Mouse (Mus musculus): ENCODE data around the gene Sphk2. TPM values are rescaled to one million over a fixed set of nuclear protein-coding genes. Genes with fewer than 3 reads are reported as not detected.
"Not testable (repeated sequence)": the region's sequence is repeated elsewhere in the genome, so short reads cannot be mapped to it uniquely, and the experiment has no call there.

Gene Sphk2
- polyA plus RNA-seq, 1 experiment = 88.1 TPM

DNA sequence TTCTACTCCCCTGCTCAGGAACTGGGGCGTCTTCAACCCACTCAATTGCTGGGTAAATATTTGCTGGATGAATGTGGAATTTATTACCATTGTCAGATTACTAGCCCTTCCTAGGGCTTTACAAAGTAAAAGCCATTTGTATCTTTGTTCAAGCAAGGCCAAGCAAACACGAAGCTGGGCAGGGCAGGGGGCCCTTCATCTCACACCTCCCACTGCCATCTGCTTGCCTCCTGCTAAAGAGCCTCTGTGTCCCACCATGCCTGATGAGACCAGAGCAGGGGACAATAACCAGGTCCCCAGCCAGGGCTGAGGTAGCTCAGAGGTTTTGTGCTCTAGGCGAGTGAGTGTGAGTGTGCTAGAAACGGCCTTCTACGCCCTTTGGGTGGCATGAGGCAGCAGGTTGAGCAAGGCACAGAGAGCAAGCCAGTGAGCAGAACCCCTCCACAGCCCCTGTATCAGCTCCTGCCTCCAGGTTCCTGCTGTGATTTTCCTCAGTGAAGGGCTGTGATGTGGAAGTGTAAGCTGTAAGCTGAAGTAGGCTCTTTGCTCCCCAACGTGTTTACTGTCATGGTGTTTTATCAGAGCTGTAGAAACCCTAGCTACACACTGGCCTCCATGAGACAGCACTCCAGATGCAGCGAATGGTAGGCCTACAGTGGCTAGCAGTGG is 40.0 kb downstream of the Sphk2 start:
- peaks cover 17% of the 10 kb centered on the region for H3K4me1 ChIP-seq (replicated peaks; ENCODE audit: control insufficient read depth, insufficient read depth, low read length)
- H3K4me3 ChIP-seq (ENCODE audit: control insufficient read depth, insufficient read depth, low read length) = no peak overlapping the region
- H3K27me3 ChIP-seq (ENCODE audit: control insufficient read depth, insufficient read depth, low read length) = no peaks in the 10 kb centered on the region
- no peaks in the 10 kb centered on the region for H3K36me3 ChIP-seq (ENCODE audit: control insufficient read depth, insufficient read depth, low read length)
- WGBS = 94% methylated on average over 7 of the region's 7 CpGs
- no peak overlapping the region for H3K27ac ChIP-seq (ENCODE audit: control insufficient read depth, insufficient read depth, low read length)
- no peak for DNase-seq
- no peak for TF ChIP-seq CTCF (IDR thresholded peaks at IDR 0.05; ENCODE audit: borderline replicate concordance, control insufficient read depth, extremely low read depth, insufficient read depth, low read length, poor library complexity)

DNA sequence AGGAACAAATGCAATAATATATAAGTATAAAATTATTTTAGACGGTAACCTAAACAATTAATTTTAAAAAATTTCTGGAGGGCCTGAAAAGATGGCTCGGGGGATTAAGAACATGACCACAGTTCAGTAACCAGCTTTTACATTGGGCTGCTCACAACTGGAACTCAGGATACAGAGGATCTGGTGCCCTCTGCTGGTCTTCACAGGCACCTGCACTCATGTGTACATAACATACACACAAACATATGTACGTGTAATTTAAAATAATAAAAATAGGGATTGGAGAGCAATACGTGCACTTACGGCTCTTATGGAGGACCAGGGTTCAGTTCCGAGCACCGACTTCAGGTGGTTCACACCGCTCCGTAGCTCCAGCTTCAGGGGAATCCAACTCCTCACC is 48.9 kb downstream of the Sphk2 start:
- no peak for TF ChIP-seq CTCF (IDR thresholded peaks at IDR 0.05; ENCODE audit: borderline replicate concordance, control insufficient read depth, extremely low read depth, insufficient read depth, low read length, poor library complexity)
- no peak for TF ChIP-seq POLR2A (IDR thresholded peaks at IDR 0.05; ENCODE audit: control insufficient read depth, extremely low read depth, insufficient read depth, low read length, poor library complexity)
- H3K36me3 ChIP-seq (ENCODE audit: control insufficient read depth, insufficient read depth, low read length) = no peaks in the 10 kb centered on the region
- H3K27me3 ChIP-seq (ENCODE audit: control insufficient read depth, insufficient read depth, low read length) = no peaks in the 10 kb centered on the region
- no peaks in the 10 kb centered on the region for H3K4me1 ChIP-seq (replicated peaks; ENCODE audit: control insufficient read depth, insufficient read depth, low read length)
- WGBS = 98% methylated on average over 9 of the region's 9 CpGs
- H3K27ac ChIP-seq (ENCODE audit: control insufficient read depth, insufficient read depth, low read length) = no peak overlapping the region
- no peak overlapping the region for H3K4me3 ChIP-seq (ENCODE audit: control insufficient read depth, insufficient read depth, low read length)
- no peak for DNase-seq

- Histone ChIP-seq H3K27ac (ENCODE audit: control insufficient read depth, insufficient read depth, low read length) (no peak overlapping the region), H3K36me3 (ENCODE audit: control insufficient read depth, insufficient read depth, low read length) (no peaks in the 10 kb centered on the region), H3K4me3 (ENCODE audit: control insufficient read depth, insufficient read depth, low read length) (no peak overlapping the region), H3K4me1 (replicated peaks; ENCODE audit: control insufficient read depth, insufficient read depth, low read length) (no peaks in the 10 kb centered on the region), H3K27me3 (ENCODE audit: control insufficient read depth, insufficient read depth, low read length) (no peaks in the 10 kb centered on the region)
- TF ChIP-seq CTCF (IDR thresholded peaks at IDR 0.05; ENCODE audit: borderline replicate concordance, control insufficient read depth, extremely low read depth, insufficient read depth, low read length, poor library complexity) (no peak), POLR2A (IDR thresholded peaks at IDR 0.05; ENCODE audit: control insufficient read depth, extremely low read depth, insufficient read depth, low read length, poor library complexity) (no peak)
- DNase-seq = no peak
- 89% methylated on average over 14 of the region's 14 CpGs for WGBS
Measured at GRCm38 (mm10) chr7:45667761-45668160, 50.0 kb downstream of the Sphk2 start.

DNA sequence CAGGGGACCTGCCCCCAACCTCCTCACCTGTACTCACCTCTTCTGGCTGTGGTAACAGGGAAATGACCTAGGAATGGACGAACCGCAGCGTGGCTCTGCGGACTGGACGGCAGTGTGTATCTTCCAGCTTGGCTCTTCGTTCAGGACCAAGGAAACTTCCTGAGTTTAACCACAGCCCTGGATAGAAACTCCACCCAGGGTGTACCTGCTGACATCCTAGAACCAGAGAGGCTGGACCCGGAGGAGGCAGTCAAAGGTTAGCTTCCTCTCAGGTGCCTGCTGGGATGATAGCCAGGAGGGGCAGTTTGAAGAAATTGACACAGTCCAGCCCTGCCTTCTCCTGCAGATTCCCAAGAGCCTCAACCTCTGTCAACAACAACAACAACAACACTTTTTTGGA is 51.6 kb downstream of the Sphk2 start, which contains the start of gene Fut2:
Gene Fut2, minus strand, starts transcription at position 234 of the 400 bp plus-strand sequence.
- Histone ChIP-seq H3K4me1 (replicated peaks; ENCODE audit: control insufficient read depth, insufficient read depth, low read length) (no peaks in the 10 kb centered on the region), H3K27me3 (ENCODE audit: control insufficient read depth, insufficient read depth, low read length) (no peaks in the 10 kb centered on the region), H3K36me3 (ENCODE audit: control insufficient read depth, insufficient read depth, low read length) (no peaks in the 10 kb centered on the region), H3K27ac (ENCODE audit: control insufficient read depth, insufficient read depth, low read length) (no peak within 1 kb of the TSS), H3K4me3 (ENCODE audit: control insufficient read depth, insufficient read depth, low read length) (no peak within 1 kb of the TSS)
- WGBS = 83% methylated on average over 7 of the region's 7 CpGs
- no peak for TF ChIP-seq CTCF (IDR thresholded peaks at IDR 0.05; ENCODE audit: borderline replicate concordance, control insufficient read depth, extremely low read depth, insufficient read depth, low read length, poor library complexity)
- TF ChIP-seq POLR2A (IDR thresholded peaks at IDR 0.05; ENCODE audit: control insufficient read depth, extremely low read depth, insufficient read depth, low read length, poor library complexity) = no peak
- no peak for DNase-seq

GRCm38 (mm10) chr7:45665303-45666138 is 52.3 kb downstream of the Sphk2 start:
- H3K4me3 ChIP-seq (ENCODE audit: control insufficient read depth, insufficient read depth, low read length) = no peak overlapping the region
- WGBS = 78% methylated on average over 13 of the region's 13 CpGs
- no peak overlapping the region for H3K27ac ChIP-seq (ENCODE audit: control insufficient read depth, insufficient read depth, low read length)
- no peaks in the 10 kb centered on the region for H3K36me3 ChIP-seq (ENCODE audit: control insufficient read depth, insufficient read depth, low read length)
- TF ChIP-seq POLR2A (IDR thresholded peaks at IDR 0.05; ENCODE audit: control insufficient read depth, extremely low read depth, insufficient read depth, low read length, poor library complexity) (no peak), CTCF (IDR thresholded peaks at IDR 0.05; ENCODE audit: borderline replicate concordance, control insufficient read depth, extremely low read depth, insufficient read depth, low read length, poor library complexity) (no peak)
- no peak for DNase-seq
- no peaks in the 10 kb centered on the region for H3K4me1 ChIP-seq (replicated peaks; ENCODE audit: control insufficient read depth, insufficient read depth, low read length)
- H3K27me3 ChIP-seq (ENCODE audit: control insufficient read depth, insufficient read depth, low read length) = no peaks in the 10 kb centered on the region

- not testable (repeated sequence) for H3K4me3 ChIP-seq (ENCODE audit: control insufficient read depth, insufficient read depth, low read length); H3K36me3 ChIP-seq (ENCODE audit: control insufficient read depth, insufficient read depth, low read length); H3K4me1 ChIP-seq (replicated peaks; ENCODE audit: control insufficient read depth, insufficient read depth, low read length); H3K27me3 ChIP-seq (ENCODE audit: control insufficient read depth, insufficient read depth, low read length); DNase-seq; H3K27ac ChIP-seq (ENCODE audit: control insufficient read depth, insufficient read depth, low read length)
- 94% methylated on average over 6 of the region's 6 CpGs for WGBS
Measured at GRCm38 (mm10) chr7:45661702-45662101, 56.1 kb downstream of the Sphk2 start.

Measured in thymus, adult 2 months (tissue).